Mouse (Mus musculus): ENCODE measurements around the gene Dnajc1. TPM values are rescaled to one million over a fixed set of nuclear protein-coding genes. Genes with fewer than 3 reads are reported as not detected.
A peak's percentile ranks its signal among the peaks of the same experiment; 100 is the strongest.

Gene Dnajc1
- 10 to 100 TPM; 13.8 to 16.1 TPM for total RNA-seq (2021)

DNA sequence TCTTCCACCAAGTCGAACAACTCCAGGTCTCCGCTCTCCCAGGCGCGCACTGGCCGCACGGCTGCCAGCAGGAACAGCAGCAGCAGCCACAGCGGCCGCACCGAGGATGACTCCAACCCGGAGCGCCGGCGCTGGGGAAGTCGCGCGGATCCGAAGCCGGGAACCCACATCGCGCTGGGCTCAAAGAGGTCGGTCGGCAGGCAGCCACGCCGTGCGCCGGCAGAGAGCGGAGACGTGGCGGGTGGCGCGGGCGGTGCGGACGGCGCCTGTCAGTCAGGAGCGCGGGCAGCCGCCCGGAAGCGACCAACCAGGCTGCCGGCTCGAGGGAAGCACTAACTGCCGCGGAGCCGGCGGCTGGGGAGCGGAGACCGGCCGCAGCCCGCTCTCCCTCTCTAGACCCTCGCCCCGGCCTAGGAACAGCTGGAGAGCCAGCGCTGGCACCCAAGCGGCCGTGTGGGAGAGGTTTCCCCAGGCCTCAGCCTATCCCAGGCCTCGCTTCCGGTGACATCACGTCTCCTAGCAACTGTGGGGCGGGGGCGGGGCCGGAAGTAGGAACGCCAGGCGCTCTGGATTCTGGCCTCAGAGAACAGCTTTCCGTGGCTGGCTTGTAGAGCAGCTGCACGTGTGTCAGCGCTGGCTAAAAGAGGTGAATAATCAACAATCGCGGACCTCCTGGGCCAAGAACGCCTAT is at the start of gene Dnajc1:
TSS of gene Dnajc1 (minus strand) at position 500 of the 691 bp plus-strand sequence.
- peak; percentile 76 for DNase-seq (ENCODE audit: low spot score)
- intact Hi-C loops (cut with DNase I), result loop anchor here (2.0 to 5.0 kb wide), 6 partner anchors 195 to 950 kb away; partner anchors contain the start of gene Mllt10

DNA sequence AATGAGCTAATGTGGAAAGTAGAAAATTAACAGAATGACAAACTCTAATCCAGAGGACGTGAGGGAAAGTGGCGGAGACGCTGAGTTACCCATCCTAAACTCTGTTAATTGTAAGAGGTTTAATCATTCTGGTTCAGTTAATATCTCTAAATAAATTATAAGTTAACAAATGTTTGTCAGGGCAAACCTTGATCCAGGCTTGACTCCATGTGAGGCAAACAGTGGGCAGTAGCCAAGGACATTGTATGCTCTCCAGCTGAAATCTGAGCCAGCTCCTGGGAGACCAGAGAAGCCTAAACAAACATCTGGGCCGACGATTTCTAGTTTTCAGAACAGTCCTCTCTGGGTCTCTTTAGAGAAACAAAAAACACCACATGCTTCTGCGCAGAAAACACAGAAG is 49.2 kb upstream of the Dnajc1 start:
- DNase-seq (ENCODE audit: low spot score), result no peak
- intact Hi-C loops (cut with DNase I), result no loop called here

DNA sequence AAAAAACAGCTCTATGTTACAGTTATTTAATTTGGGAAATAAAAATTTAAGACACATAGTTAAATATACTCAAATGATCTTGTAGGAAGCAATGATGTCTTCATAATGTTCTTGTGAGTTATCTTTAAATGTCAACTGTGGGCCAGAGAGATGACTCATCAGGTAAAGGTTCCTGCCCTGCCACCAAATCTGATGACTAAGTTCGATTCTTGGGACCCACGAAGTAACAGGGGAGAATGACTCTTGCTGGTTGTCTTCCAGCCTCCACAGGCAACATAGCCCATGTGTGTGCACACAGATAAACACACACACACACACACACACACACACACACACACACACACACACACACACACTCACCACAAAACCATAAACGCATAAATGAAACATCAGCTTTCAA is 22.6 kb upstream of the Dnajc1 start:
- intact Hi-C loops (cut with DNase I), result no loop called here

DNA sequence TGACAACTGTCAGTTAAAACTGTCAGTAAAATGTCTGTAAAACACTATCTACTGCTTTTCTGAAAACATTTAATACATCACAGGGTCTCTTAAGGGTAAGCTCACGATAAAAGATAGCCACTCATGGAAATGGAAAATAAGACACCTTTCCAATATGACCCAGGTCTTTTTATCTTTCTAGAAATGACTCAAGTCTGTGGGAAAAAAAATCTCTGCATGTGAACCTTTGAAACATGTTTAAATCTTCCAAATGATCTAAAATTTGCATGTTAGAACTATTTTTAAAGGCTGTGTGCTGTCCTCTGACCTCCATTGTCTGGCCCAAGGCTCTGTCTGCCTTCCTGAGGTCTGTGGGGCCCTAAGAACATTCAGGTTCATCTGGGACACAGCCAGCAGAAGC is 11.0 kb upstream of the Dnajc1 start:
- DNase-seq (ENCODE audit: low spot score), result no peak

More for the DNA sequence above, 22.6 kb upstream of the Dnajc1 start:
- DNase-seq (ENCODE audit: low spot score), result no peak

DNA sequence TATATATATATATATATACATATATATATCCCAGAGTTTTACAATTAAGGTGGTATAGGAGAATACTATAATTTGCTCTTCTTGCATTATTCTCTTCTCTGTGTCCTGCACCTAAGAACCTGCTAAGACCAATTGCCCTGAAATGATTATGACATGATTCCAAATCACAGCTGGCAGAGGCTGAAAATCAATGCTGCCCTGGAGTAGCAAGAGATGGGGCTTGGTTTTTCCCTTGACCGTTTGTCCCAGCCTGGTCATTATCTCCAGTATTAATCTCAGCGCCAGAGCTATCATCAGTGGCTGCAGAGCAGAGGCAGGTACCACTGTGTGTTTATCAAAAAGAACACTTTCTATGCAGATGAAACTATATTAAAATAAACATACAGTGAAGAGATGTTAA is 9.1 kb upstream of the Dnajc1 start:
- DNase-seq (ENCODE audit: low spot score), result no peak
- intact Hi-C loops (cut with DNase I), result no loop called here

More for the DNA sequence above, 11.0 kb upstream of the Dnajc1 start:
- intact Hi-C loops (cut with DNase I), result no loop called here

DNA sequence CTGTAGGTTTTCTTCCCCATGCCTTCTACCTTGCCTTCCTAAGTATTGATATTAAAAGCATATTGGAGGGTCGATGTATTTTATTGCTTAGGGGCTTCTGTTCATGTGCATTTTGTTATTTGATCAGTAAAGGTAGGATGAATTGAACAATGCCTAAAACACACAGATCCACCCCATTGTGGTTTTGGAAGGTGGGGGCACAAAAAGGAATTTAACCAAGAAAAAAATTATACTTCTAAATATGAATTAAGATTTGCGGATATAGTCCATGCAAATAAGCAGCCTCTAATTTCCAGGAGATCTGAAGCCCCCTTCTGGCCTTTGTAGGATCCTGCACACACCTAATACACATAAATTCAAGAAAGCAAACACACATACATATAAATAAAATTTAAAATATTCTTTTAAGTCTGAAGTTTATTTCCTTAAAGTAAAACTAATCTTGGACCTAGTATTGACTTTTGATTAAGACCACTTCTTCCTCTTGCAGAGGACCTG is 441 bp upstream of the Dnajc1 start:
- DNase-seq (ENCODE audit: low spot score), result no peak
- intact Hi-C loops (cut with DNase I), result loop anchor here (2.0 to 5.0 kb wide), 6 partner anchors 194 to 949 kb away; partner anchors contain the start of gene Mllt10

DNA sequence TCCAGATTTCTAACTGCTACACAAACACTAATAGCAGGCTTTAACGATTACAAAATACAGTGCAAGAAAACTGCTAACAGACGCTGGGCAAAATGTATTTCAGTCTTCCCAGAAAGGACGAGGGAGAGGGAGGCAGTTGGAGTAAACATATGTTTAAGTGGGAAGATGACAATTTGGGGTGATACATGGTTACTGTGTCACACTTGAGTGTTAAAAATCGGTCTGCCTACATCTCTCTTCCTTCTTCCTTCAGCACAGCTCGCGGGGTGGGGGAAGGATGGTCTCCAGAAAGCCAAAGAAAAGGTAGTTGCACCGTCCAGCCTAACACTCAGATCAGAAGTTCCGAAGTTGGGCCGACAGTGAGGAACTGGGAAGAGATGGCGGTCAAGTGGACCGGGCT is 769 bp downstream of the Dnajc1 start:
- no peak for DNase-seq (ENCODE audit: low spot score)
- intact Hi-C loops (cut with DNase I), result loop anchor here (2.0 to 5.0 kb wide), 6 partner anchors 195 to 950 kb away; partner anchors contain the start of gene Mllt10

DNA sequence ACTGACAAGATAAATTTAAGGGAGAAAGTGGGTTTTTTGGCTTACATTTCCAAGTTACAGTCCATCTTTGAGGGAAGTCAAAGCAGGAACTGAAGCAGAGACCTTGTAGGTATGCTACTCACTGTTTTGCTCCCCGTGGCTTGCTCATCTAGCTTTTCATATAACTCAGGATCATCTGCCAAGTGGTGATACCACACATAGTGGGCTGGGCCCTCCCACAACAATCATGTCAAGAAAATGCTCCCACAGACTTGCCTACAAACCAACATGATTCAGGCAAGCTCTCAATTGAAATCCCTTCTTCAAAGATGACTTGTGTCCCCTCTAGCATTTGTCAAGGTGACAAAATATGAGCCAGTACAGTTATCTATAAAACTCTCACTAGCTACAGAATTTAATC is 3.0 kb downstream of the Dnajc1 start:
- DNase-seq (ENCODE audit: low spot score), result no peak
- intact Hi-C loops (cut with DNase I), result loop anchor here (5.0 to 10.0 kb wide), 6 partner anchors 198 to 953 kb away; partner anchors contain the start of gene Mllt10

DNA sequence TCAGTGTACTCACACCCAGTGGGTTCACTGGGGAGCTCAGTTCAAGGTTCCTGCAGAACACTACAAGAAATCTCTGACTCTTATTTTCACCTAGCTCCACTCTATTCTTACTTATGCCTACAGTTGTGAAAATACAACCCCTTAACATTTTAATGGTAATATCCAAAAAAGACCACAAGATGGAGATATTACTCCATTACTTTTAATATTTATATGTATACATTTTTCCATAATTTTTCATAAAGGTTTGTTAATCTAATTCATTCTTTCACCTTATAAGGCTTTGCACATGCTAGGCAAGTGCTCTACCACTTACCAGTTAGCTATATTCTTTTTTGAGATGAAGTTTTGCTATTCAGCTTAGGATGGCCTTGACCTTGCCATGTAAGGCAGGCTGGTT is 11.0 kb downstream of the Dnajc1 start:
- no peak for DNase-seq (ENCODE audit: low spot score)
- intact Hi-C loops (cut with DNase I), result loop anchor here (5.0 to 10.0 kb wide), 3 partner anchors 376 to 896 kb away; no protein-coding TSS in a partner anchor

DNA sequence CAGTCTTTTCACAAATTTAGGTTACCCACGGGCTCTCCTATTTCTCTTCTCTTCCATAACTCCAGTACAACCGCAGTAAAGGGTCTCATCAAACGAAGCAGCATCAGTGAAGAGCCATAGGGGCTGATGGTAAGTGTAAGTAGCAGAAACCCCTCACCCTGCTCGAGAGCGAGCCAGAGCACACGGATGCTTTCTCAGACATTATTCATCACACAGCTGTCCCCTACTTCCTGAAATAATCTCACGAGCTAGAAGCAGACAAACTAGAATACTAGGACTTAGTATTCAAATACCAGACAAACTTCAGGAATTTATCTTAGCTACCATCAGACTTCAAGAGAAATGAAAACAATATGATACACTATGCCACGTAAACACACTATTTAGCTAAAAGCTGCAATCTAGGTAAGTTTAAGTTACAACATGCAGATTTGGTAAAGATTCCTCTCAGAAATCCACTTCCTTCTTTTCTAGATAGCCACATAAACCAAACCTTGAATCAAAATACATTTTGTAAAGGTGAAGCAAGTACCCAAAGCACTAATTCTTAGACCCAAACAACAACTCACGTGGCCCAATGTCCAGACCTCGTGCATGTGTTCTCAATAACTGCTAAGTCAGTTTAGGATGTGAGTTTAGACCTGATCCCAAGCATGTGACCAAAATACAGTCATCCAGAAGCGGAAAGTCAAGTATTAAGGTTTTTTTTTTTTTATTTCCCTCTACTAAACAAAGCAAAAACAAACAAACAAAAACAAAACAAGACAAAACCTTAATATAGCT is 20.0 kb downstream of the Dnajc1 start:
- intact Hi-C loops (cut with DNase I), result no loop called here
- DNase-seq (ENCODE audit: low spot score), result no peak

DNA sequence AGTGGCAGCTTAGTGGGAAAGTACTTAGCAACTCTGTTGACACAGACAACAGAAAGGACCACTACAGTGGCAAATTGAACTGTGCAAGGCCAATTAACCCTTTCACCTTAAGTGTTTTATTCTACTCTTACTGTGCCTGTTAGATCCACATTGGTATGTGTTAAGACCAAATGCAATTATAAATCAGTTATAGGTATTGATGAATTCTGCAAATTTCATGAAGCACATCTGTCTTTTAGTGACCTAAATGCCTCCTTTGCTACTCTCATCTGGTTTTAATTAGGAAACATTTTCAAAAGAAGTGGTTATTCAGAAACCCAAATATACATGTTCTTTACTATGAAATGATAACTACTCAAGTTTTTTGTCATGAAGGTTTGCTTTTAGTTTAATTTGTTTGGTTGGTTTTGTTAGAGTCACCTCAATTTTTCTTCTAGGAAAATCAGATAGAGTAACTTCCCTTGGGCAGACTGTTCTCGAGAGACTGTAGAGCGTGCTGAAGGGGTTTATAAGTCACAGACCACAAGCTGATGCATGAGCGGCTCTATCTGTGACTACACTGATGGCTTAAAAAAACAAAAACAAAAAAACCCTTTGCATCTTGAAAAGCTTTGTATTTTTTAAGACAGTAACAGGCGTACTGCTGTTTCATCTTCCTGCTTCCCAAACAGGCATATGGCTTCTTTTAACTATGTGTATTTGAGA is 21.7 kb downstream of the Dnajc1 start:
- no peak for DNase-seq (ENCODE audit: low spot score)
- intact Hi-C loops (cut with DNase I), result no loop called here

DNA sequence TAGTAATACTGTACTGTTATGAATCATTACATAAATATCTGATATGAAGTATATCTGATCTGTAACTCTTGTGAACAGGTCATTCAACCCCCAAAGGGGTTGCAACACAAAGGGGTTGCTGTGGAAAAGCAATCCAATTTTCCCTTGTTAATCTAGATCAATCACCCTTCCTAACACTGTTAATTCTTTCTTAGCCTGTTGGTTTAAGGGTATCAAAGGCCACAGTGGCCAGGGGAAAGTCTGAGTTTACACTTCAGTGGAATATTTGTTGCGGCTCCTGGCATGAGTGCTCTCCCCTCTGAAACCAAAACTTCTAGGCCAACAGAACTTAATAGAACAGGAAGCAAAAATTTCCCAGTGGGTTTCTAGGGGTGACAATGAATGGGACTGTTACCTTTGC is 28.2 kb downstream of the Dnajc1 start:
- DNase-seq (ENCODE audit: low spot score), result no peak
- intact Hi-C loops (cut with DNase I), result no loop called here

DNA sequence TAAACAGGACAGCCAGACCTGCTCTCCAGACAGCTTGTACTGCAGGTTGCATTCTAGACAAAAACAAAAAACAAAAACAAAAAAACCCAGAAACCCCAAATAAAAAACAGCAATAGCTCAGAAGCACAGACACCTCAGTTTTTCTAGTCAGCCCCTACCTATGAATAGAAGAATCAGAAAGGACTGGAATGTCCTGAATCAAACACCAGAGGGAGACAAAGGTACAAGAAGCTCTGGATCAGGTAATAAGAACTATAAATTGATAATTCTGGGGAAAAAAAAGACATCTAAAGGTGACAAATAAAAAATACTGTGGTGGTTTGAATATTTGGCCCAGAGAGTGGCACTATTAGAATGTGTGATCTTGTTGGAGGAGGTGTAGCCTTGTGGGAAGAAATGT is 37.3 kb downstream of the Dnajc1 start:
- no peak for DNase-seq (ENCODE audit: low spot score)
- intact Hi-C loops (cut with DNase I), result loop anchor here (10.0 kb wide), 1 partner anchor 920 kb away; no protein-coding TSS in a partner anchor

DNA sequence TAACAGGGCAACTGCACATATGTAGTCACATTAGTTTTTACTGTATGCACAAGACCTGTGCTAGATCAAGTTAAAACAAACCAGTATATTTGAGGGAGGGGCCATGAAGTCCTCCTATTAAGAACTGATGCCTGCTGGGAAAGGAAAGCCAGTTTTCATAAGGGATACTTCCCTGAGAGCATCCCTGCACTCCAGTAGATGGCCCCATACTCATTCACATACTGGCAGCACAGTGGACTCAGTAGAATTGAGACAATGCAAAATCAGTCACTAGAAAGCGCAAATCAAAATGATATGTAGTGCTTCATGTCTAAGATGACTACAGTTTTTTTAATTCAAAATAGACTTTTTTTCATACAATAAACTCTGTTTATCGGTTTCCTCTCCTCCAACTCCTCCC is 40.0 kb downstream of the Dnajc1 start:
- intact Hi-C loops (cut with DNase I), result loop anchor here (10.0 kb wide), 1 partner anchor 922 kb away; no protein-coding TSS in a partner anchor
- DNase-seq (ENCODE audit: low spot score), result no peak

DNA sequence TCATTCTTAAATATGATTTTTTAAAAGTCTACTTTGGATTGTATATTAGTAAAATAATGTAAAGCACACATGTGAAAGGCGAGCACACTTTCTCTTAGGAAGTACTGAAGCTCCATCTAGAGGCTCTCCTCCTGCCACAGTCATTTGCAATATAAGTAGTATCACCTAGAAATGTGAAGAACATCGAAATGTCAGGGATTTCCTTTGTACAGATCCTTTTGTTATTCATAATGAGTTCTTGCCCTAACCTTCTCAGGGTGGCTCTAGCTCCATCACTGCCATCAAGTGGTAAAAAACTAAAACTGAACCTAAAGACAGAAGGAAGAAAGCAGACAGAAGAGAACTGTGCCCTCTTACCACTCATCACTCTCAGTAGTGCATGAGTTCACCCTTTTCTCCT is 49.2 kb downstream of the Dnajc1 start:
- DNase-seq (ENCODE audit: low spot score), result no peak

DNA sequence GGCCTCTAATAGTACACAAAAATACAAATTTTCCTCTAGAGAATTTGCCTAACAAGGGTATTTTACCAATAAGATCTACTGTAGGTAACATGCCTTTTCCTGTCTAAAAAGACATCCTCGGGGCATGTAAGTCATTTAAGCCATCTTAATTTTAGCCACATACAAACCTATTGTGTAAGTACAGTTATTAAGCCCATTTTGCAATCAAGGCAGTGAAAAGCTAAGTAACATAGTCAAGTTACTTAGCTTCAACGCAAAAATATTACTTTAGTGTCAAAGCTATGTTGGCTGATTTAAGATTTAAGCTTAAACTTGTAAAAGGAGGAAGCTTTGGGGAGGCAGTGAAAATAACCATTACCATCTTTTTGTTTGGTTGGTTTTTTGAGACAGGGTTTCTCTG is 74.0 kb downstream of the Dnajc1 start:
- intact Hi-C loops (cut with DNase I), result no loop called here
- no peak for DNase-seq (ENCODE audit: low spot score)

More for the DNA sequence above, 49.2 kb downstream of the Dnajc1 start:
- intact Hi-C loops (cut with DNase I), result loop anchor here (2.0 to 5.0 kb wide), 2 partner anchors 317 to 701 kb away; no protein-coding TSS in a partner anchor

DNA sequence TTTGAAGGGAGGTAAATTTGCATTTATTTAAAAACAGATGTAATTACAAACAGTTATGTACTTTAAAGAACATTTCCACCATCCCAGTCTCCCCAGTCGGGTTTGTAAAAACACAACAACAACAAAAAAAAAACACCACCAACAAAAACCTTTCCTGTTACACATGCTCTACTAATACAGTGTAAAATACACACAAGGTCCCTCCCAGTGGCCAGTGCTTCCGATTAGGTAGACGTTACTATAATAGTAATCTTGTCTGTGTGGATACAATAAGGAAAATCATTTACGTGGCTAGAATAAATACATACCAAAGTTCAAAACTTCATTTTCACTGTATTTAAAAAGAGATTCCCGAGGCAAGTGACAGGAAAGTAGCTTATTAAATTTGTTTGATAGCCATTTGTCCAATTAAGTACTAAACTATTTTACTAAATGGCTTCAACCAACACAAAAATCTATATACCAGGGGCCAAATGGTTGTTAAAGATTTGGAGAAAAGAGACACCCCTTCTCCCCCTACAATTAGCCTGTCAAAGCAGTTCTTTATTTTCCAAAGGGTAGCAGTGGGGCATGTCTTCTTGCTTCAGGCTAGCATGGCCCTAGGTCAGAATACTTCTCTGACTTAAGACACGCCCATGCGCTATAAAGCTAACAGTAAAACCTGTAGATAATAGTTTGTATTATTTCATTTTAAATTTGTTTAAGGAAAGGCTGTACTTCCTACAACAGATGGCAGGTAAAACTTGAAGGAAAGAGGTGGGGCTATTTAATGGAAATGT is 74.9 kb downstream of the Dnajc1 start:
- intact Hi-C loops (cut with DNase I), result no loop called here
- DNase-seq (ENCODE audit: low spot score), result no peak

DNA sequence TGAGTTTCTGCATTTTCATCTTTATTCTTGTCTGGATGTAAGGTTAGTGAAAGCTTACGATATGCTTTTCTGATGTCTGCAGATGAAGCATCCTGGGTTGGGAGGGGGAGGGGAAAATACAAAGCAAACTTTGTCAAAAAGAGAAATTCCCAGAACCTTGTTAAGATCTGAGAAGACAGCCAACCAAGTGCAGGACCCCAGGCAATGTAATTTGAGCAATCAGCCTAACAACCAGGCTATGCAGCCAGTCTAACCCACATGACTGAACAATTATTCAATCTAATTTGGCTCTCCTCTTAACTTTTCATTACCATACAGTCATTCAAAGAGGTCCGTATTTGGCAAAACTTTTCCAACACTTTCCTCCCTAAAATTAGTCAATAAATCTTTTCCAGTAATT is 75.7 kb downstream of the Dnajc1 start:
- DNase-seq (ENCODE audit: low spot score), result no peak
- intact Hi-C loops (cut with DNase I), result no loop called here
